Comparison of ENCODE assay signal across 12 mouse cellular contexts in genomic region chr6:31637371-31638052, GRCm38 (mm10).
DNase-seq lines count a peak whose midpoint lies in the region; ATAC-seq lines count a peak whose summit lies in the region.
"Had no signal": no experiment of that assay in that cellular context is flagged by ENCODE, and none has a peak within 500 bp of the region (broad histone marks: within the 10 kb centered on the region; RNA-seq: fewer than 3 reads in every experiment).

No protein-coding gene starts in this region.

- WGBS in midbrain, embryonic 10.5 days, result 17% methylated on average over 16 of the region's 16 CpGs
- WGBS in midbrain, embryonic 15.5 days, result 23% methylated on average over 16 of the region's 16 CpGs
- WGBS in hindbrain, embryonic 14.5 days, result 17% methylated on average over 16 of the region's 16 CpGs
- WGBS in stomach, embryonic 16.5 days, result 22% methylated on average over 16 of the region's 16 CpGs

- H3K9ac ChIP-seq in midbrain, embryonic 15.5 days, result no peak overlapping the region
- H3K9ac ChIP-seq in hindbrain, embryonic 14.5 days, result no peak overlapping the region
- H3K9ac ChIP-seq in stomach, embryonic 16.5 days (ENCODE audit: low read length), result peak overlapping the region; percentile 18; the same call in 1 of the 2 replicates
- H3K9ac ChIP-seq: stomach, embryonic 15.5 days had no signal

- no peaks in the 10 kb centered on the region for H3K36me3 ChIP-seq in midbrain, embryonic 10.5 days
- H3K36me3 ChIP-seq in midbrain, embryonic 15.5 days (replicated peaks), result no peaks in the 10 kb centered on the region
- no peaks in the 10 kb centered on the region for H3K36me3 ChIP-seq in hindbrain, embryonic 14.5 days (replicated peaks; ENCODE audit: control insufficient read depth, insufficient read depth)
- no peaks in the 10 kb centered on the region for H3K36me3 ChIP-seq in stomach, embryonic 16.5 days (ENCODE audit: control insufficient read depth, insufficient read depth, low read length)
- H3K36me3 ChIP-seq: stomach, embryonic 15.5 days had no signal

- no peak overlapping the region for H3K4me2 ChIP-seq in midbrain, embryonic 15.5 days
- peak overlapping the region; percentile 23; the same call in 1 of the 2 replicates for H3K4me2 ChIP-seq in hindbrain, embryonic 14.5 days (replicated peaks)
- H3K4me2 ChIP-seq in stomach, embryonic 16.5 days (ENCODE audit: low read depth, low read length), result no peak overlapping the region
- H3K4me2 ChIP-seq: stomach, embryonic 15.5 days had no signal

- ATAC-seq in midbrain, embryonic 15.5 days (replicated peaks), result no peak
- no peak for ATAC-seq in hindbrain, embryonic 14.5 days (ENCODE audit: low FRiP score)
- no peak for ATAC-seq in stomach, embryonic 16.5 days (ENCODE audit: insufficient read depth, low FRiP score)

- H3K9me3 ChIP-seq in midbrain, embryonic 10.5 days (replicated peaks), result no peaks in the 10 kb centered on the region
- no peaks in the 10 kb centered on the region for H3K9me3 ChIP-seq in midbrain, embryonic 15.5 days
- H3K9me3 ChIP-seq in hindbrain, embryonic 14.5 days (ENCODE audit: control insufficient read depth, low read length), result no peaks in the 10 kb centered on the region
- no peaks in the 10 kb centered on the region for H3K9me3 ChIP-seq in stomach, embryonic 16.5 days (replicated peaks; ENCODE audit: control insufficient read depth, low read length)
- H3K9me3 ChIP-seq: stomach, embryonic 15.5 days had no signal

- H3K27me3 ChIP-seq in midbrain, embryonic 10.5 days (ENCODE audit: low read depth, poor library complexity, severe bottlenecking), result peaks cover 18% of the 10 kb centered on the region
- 0 out of 2 replicates have a peak, but pooled peaks cover 4% of the 10 kb centered on the region for H3K27me3 ChIP-seq in midbrain, embryonic 15.5 days (replicated peaks)
- H3K27me3 ChIP-seq in hindbrain, embryonic 14.5 days (ENCODE audit: control insufficient read depth, insufficient read depth, low read length), result 0 out of 2 replicates have a peak, but pooled peaks cover 4% of the 10 kb centered on the region
- no peaks in the 10 kb centered on the region for H3K27me3 ChIP-seq in stomach, embryonic 16.5 days (ENCODE audit: control insufficient read depth, insufficient read depth, low read length)
- H3K27me3 ChIP-seq: stomach, embryonic 15.5 days had no signal

- intact Hi-C loops in heart, postnatal 25 days (cut with DNase I), result loop anchor here (2.0 to 5.0 kb wide), 2 partner anchors 45 to 75 kb away; partner anchors contain the start of gene Podxl

- peak overlapping the region; percentile 25; the same call in 1 of the 2 replicates for H3K4me3 ChIP-seq in midbrain, embryonic 10.5 days
- H3K4me3 ChIP-seq in midbrain, embryonic 15.5 days, result no peak overlapping the region
- no peak overlapping the region for H3K4me3 ChIP-seq in hindbrain, embryonic 14.5 days (replicated peaks; ENCODE audit: low read length)
- no peak overlapping the region for H3K4me3 ChIP-seq in stomach, embryonic 16.5 days (replicated peaks; ENCODE audit: low read length)
- H3K4me3 ChIP-seq: myocyte; stomach, embryonic 15.5 days had no signal

- DNase-seq in heart, adult 11 months, result peak; percentile 95
- DNase-seq in heart, postnatal 25 days (ENCODE audit: low spot score), result no peak
- DNase-seq in midbrain, embryonic 10.5 days (ENCODE audit: low spot score), result peak; percentile 14
- DNase-seq in hindbrain, embryonic 14.5 days (ENCODE audit: low spot score), result no peak
- DNase-seq in layer of hippocampus, postnatal 25 days (ENCODE audit: extremely low spot score in 1 of 2, low spot score in 1 of 2), result no peak
- no peak for DNase-seq in layer of hippocampus, adult 9-10 months (ENCODE audit: low spot score)
- DNase-seq: adrenal gland, postnatal 14 days; kidney, postnatal 10 days had no signal

- no peak overlapping the region for H3K27ac ChIP-seq in midbrain, embryonic 10.5 days (replicated peaks)
- H3K27ac ChIP-seq in midbrain, embryonic 15.5 days, result no peak overlapping the region
- H3K27ac ChIP-seq in hindbrain, embryonic 14.5 days, result no peak overlapping the region
- no peak overlapping the region for H3K27ac ChIP-seq in stomach, embryonic 16.5 days (ENCODE audit: low read length)
- H3K27ac ChIP-seq: stomach, embryonic 15.5 days had no signal

- peaks cover 28% of the 10 kb centered on the region for H3K4me1 ChIP-seq in midbrain, embryonic 10.5 days
- H3K4me1 ChIP-seq in midbrain, embryonic 15.5 days, result peaks cover 9% of the 10 kb centered on the region
- H3K4me1 ChIP-seq in hindbrain, embryonic 14.5 days (replicated peaks; ENCODE audit: control insufficient read depth, insufficient read depth, low read length), result peaks cover 4% of the 10 kb centered on the region; the same call in 1 of the 2 replicates
- peaks cover 11% of the 10 kb centered on the region; the same call in 1 of the 2 replicates for H3K4me1 ChIP-seq in stomach, embryonic 16.5 days (ENCODE audit: control insufficient read depth, insufficient read depth, low read length)

Comparison
In these comparisons a context has a peak if more than half of its experiments do, and no peak if none do; other contexts are left out.
1. DNase-seq: peak in heart, adult 11 months (single experiment) and midbrain, embryonic 10.5 days (single experiment); none in heart, postnatal 25 days (single experiment), hindbrain, embryonic 14.5 days (single experiment), layer of hippocampus, postnatal 25 days (0 of 2) and layer of hippocampus, adult 9-10 months (single experiment).